Mouse (Mus musculus) common myeloid progenitor, adult 5-6 weeks (primary cell): Measurements from ENCODE around the gene Tbc1d22b. TPM values are rescaled to one million over a fixed set of nuclear protein-coding genes. Genes with fewer than 3 reads are reported as not detected.
"Not testable (repeated sequence)": the region's sequence is repeated elsewhere in the genome, so short reads cannot be mapped to it uniquely, and the experiment has no call there.

Source experiments
- ATAC-seq: replicated peaks from 2 replicates; pipeline ENCODE4 v1.8.0; 2016; ENCODE audit warnings: low read depth, mild to moderate bottlenecking, moderate TSS enrichment, inconsistent platforms; ENCODE audit not compliant: poor library complexity, severe bottlenecking
- total RNA-seq: library from RNA; stranded (forward); fragments of 200-1000, 187-1606 nt; gene quantifications from 2 replicates; pipeline ENCODE4 v1.2.3, GENCODE M21; 2017

Tbc1d22b gene
- 7.0 and 9.6 TPM in 2 replicates for total RNA-seq

- ATAC-seq, result peak; percentile 98
These were observed at the start of gene Tbc1d22b, which contains the start of gene Gm17657 for GRCm38 (mm10) chr17:29549543-29550428. Tbc1d22b (plus strand) TSS chr17:29549785. Gm17657 (minus strand) TSS chr17:29549638.

- no peak for ATAC-seq
These were observed 49.3 kb upstream of the Tbc1d22b start for GRCm38 (mm10) chr17:29500243-29500740.

- ATAC-seq, result peak; percentile 57
These were observed 48.6 kb upstream of the Tbc1d22b start for GRCm38 (mm10) chr17:29500802-29501469.

- ATAC-seq, result no peak
These were observed 47.4 kb upstream of the Tbc1d22b start for GRCm38 (mm10) chr17:29502005-29502668.

- ATAC-seq, result 0 out of 2 replicates have a peak, but pooled peaks have one; percentile 7
These were observed 46.6 kb upstream of the Tbc1d22b start for GRCm38 (mm10) chr17:29502669-29503665.

GRCm38 (mm10) chr17:29503700-29504099 lies 45.9 kb upstream of the Tbc1d22b start:
- ATAC-seq, result no peak

GRCm38 (mm10) chr17:29508927-29509608 lies 40.5 kb upstream of the Tbc1d22b start:
- ATAC-seq, result peak; percentile 17; the same call in 1 of the 2 replicates

- no peak for ATAC-seq
These were observed 38.9 kb upstream of the Tbc1d22b start for GRCm38 (mm10) chr17:29510691-29511090.

GRCm38 (mm10) chr17:29513044-29513730 lies 36.4 kb upstream of the Tbc1d22b start:
- ATAC-seq, result peak; percentile 94

GRCm38 (mm10) chr17:29514435-29514834 lies 35.1 kb upstream of the Tbc1d22b start:
- ATAC-seq, result peak; percentile 58

GRCm38 (mm10) chr17:29518665-29519064 lies 30.9 kb upstream of the Tbc1d22b start:
- not testable (repeated sequence) for ATAC-seq

- ATAC-seq, result no peak
These were observed 29.9 kb upstream of the Tbc1d22b start for GRCm38 (mm10) chr17:29519731-29520130.

- no peak for ATAC-seq
These were observed 24.0 kb upstream of the Tbc1d22b start for GRCm38 (mm10) chr17:29525613-29526012.

- no peak for ATAC-seq
These were observed 20.9 kb upstream of the Tbc1d22b start for GRCm38 (mm10) chr17:29528568-29529187.

GRCm38 (mm10) chr17:29530508-29530907 lies 19.1 kb upstream of the Tbc1d22b start:
- ATAC-seq, result no peak

- ATAC-seq, result no peak
These were observed 18.3 kb upstream of the Tbc1d22b start for GRCm38 (mm10) chr17:29531278-29531677.

- ATAC-seq, result peak; percentile 81
These were observed 17.7 kb upstream of the Tbc1d22b start for GRCm38 (mm10) chr17:29531757-29532384.
